Mouse (Mus musculus) lung, adult 10 weeks (tissue): Measurements from ENCODE around the gene Stk40. TPM values are rescaled to one million over a fixed set of nuclear protein-coding genes. Genes with fewer than 3 reads are reported as not detected.

Experiments used
- polyA plus RNA-seq: library from polyadenylated mRNA; stranded (reverse); fragments of 350-450 nt; fragmentation: Illumina TruSeq; extraction: RNeasy Lipid Tissue Mini Kit (QIAGEN cat#74804); gene quantifications from one replicate; pipeline ENCODE4 v1.2.3, GENCODE M21; 2014; ENCODE audit warnings: low read depth, low replicate concordance; ENCODE audit not compliant: insufficient read depth

The Stk40 gene
- polyA plus RNA-seq: 23.3 TPM

DNA sequence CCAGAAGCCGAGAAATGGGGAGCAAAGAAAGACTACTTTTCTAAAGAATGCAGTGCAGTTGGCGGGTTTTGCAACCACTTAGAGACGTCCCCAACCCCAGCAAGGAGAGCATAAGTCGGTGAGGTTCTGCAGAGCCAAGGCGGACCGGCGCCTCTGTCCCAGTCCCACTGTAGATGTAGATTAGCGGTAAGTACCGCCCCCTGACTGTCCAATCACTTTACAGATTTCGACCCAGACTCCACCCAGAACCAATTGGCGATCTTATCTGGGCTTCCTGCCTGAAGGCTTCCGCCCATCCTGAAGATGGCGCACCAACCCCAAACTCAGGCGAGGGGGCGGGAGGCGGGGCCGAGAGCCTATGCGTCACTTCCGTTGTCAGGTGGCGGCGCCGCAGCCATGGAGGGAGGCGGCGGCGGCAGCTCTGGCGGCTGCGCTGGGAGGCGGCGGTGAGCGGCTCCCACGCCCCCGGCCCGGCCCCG, at the start of gene Stk40:
Stk40 (plus strand) TSS at position 368 of the 479 bp plus-strand sequence.

DNA sequence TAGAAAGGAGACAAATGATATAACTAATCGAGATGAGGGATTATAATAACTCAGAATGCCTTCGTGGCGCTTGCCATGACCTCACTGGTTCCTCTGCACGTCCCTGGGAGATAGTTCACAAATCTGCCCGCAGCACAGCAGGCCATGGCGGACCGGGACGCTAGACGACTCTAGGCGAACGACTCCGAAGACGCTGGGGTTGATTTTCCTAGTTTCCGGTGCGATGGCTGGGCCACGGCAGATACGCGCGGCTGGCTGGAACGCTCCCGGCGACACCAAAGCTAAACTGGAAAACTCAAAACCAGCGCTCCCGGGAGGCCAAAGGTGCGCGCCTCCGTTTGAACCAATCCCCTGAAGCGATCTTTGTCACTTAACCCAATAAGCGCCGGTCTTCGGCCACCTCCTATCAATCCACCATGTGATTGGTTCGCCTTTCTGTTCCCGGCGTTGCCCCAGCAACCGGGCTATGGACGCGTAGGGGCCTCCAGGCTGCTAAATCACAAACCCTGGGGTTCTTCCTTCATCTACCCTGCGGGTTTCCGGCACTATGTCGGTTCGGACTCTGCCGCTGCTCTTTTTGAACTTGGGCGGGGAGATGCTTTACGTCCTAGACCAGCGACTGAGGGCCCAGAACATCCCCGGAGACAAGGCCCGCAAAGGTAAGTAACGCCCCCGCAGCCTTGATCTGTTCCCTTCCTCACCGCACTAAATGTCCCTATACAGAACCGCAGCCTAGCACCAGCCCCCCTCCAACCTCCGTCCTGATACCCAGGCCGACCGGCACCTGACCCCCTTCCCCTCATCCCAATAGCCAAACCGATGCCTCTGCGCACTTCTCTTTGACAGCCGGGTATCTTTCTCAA, 45.4 kb upstream of the Stk40 start, which contains the start of gene Oscp1:
Oscp1 (plus strand) TSS at position 432 of the 863 bp plus-strand sequence.

DNA sequence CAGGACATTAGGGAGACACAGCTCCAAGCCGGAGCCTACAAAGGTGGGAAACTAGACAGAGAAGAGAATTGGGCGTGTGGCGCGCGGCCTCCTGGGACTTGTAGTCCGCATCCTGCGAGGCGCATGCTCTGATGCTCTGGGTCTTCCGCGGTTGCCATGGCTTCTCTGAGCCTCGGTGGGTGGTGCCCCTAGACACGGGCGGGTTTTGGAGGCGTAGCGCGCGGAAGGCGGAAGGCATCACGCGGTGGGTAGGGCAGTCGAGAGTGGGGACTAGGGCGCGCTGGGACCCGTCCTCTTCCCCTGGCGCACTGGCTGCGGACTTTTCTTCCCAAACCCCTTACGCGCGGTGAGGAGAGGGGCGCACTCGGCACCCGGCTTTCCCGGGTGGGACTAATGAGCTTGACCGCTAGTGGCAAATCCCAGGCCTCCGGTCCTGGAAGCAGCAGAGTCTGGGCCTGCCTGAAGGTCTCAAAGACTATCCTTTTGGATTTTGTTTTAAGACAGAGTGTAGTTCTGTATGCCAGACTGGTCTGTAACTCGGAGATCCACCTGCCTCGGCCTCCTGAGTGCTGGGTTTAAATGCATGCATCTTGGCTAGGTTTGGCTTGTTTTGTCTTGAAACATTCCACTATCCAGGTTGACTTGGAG, 7.2 kb upstream of the Stk40 start, which contains the start of gene Lsm10:
Lsm10 (plus strand) TSS at position 160 of the 648 bp plus-strand sequence.

DNA sequence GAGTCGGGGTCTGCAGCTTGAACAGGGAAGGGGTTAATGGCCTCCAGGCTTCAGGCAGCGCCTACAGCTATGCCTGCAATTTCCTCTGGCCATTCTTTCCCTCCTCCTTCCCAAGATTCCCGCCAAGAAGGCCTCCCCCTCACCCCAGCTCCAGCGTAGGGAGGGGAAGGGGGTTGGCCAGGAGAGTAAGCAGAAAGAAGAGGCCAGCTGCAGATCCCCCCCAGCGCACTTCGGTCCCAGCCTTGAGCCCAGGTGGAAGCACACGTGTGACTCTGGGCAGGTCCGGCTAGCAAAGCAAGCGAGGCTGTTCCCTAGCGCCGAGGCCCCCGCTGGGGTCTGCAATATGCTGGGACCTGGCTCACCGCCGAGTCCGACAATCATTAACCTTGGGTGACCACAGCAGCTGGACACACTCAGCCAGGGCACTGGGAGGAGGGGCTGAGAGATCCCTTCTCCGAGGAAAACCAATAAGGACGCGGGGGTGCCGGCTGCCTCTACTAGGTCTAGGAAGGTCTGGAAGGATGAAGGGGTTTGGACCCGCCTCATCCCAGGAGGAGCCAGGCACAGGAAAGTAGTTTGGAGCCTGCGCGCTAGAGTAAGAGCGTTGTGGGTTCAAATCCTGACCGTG, 43.9 kb downstream of the Stk40 start, which contains the start of gene Eva1b:
Eva1b (plus strand) TSS at position 212 of the 628 bp plus-strand sequence.

DNA sequence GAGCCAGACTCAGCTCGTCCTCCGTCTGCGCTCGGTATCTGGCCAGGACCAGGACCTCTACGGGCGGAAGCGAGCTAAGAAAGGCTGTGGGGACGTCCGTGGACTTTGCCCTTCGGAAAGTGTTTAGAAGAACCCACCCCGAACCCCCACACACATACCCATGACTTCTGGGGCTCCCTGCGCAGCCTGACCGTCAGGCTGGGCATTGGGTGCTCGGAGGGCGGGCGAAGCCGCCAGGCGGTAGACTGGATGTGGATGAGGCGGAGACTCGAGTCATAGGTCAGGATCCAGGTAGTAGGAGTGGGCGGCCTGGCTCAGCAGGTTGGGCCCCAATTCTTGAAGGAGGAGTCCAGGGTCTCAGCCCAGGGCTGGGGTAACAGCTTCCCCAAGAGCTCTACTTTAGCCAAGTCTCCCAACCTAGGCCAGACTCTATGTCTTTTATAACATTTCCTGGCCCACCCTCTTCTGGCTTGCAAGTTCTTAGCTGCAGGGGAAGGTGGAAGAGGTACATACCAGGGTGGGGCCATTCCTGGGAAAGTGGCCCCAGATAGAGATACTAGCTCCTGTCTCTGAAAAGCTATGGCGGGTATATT, 59.4 kb downstream of the Stk40 start, which contains the start of gene Sh3d21:
Sh3d21 (minus strand) TSS at position 425 of the 593 bp plus-strand sequence.

Other genes starting within 250 kb of the Stk40 start
- gene Csf3r, start 79.4 kb upstream of the Stk40 start, polyA plus RNA-seq: 9.5 TPM
- 47.3 TPM for gene Mrps15, start 57.0 kb upstream of the Stk40 start, polyA plus RNA-seq
- 10.3 TPM for gene Oscp1, start 45.4 kb upstream of the Stk40 start, polyA plus RNA-seq
- gene Lsm10, start 7.3 kb upstream of the Stk40 start, polyA plus RNA-seq: 28.6 TPM
- 67.8 TPM for gene Eva1b, start 43.8 kb downstream of the Stk40 start, polyA plus RNA-seq
- 9.4 TPM for gene Sh3d21, start 59.5 kb downstream of the Stk40 start, polyA plus RNA-seq
- 40.4 TPM for gene Thrap3, start 98.8 kb downstream of the Stk40 start, polyA plus RNA-seq
- gene Map7d1, start 152.4 kb downstream of the Stk40 start, polyA plus RNA-seq: 78.5 TPM
- gene Trappc3, start 158.4 kb downstream of the Stk40 start, polyA plus RNA-seq: 62.7 TPM
- gene Col8a2, start 182.8 kb downstream of the Stk40 start, polyA plus RNA-seq: 3.6 TPM
- gene Adprhl2, start 217.7 kb downstream of the Stk40 start, polyA plus RNA-seq: 26.1 TPM
- gene Tekt2, start 221.7 kb downstream of the Stk40 start, polyA plus RNA-seq: 11.0 TPM